Mouse (Mus musculus) urinary bladder, postnatal 10 days (tissue): ENCODE measurements around the gene Mapk6.
"Not testable (repeated sequence)": the region's sequence is repeated elsewhere in the genome, so short reads cannot be mapped to it uniquely, and the experiment has no call there.

ENCODE experiments used
- DNase-seq: peaks from one replicate; pipeline ENCODE4 v3.0.0; 2022; ENCODE audit warnings: low spot score

Gene Mapk6

DNA sequence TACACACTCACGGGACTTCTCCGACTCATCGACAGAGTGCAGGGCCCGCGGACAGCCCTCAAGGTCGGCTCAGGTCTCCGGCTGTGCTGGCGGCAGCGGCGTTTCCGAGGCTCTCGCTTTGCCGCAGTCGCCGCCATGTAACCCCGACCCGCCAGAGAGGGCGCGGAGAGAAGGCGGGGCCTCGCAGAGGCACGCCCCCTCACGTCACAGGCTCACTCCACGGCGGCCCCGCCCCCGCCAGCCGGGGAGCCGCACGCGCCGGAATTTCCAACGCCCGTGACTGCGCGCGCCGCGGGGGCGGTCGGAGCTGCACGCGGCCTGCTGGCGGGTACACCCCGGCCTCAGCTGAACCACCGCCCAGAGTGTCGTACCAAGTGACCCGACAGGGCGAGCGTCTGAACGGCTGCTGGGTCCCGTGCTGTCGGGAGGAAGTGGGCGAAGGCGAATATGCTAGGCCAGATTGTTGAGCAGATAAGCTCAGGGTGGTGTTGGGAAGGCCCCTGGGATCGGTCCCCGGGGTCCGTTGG lies at the start of gene Mapk6:
Mapk6 (minus strand) TSS at position 154 of the 527 bp plus-strand sequence.
- DNase-seq, result peak; percentile 90

DNA sequence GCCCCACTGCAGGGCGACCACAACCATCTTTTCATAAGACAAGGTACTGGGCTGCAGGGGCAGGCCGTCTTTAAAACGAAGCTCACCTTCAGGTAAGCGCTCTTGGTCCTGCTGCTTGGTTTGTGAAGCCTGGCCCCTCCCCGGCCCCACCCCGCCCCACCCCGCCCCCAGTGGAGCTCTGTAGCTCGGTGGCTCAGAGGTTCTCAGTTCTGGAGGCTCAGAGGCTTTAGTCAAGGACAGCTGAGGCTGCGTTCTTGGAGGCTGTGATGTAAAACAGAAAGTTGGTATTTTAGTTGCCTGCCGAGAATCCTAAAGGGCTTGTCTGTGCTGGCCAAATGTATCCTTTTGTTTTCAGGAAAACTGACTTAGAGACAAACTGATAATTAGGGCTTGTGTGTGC lies 45.9 kb upstream of the Mapk6 start:
- DNase-seq, result no peak

- no peak for DNase-seq
Observed at GRCm38 (mm10) chr9:75453994-75454393, 44.2 kb upstream of the Mapk6 start.

- no peak for DNase-seq
Observed at GRCm38 (mm10) chr9:75448021-75448420, 38.2 kb upstream of the Mapk6 start.

- not testable (repeated sequence) for DNase-seq
Observed at GRCm38 (mm10) chr9:75446574-75446973, 36.8 kb upstream of the Mapk6 start.

GRCm38 (mm10) chr9:75444981-75445380 lies 35.2 kb upstream of the Mapk6 start:
- no peak for DNase-seq

DNA sequence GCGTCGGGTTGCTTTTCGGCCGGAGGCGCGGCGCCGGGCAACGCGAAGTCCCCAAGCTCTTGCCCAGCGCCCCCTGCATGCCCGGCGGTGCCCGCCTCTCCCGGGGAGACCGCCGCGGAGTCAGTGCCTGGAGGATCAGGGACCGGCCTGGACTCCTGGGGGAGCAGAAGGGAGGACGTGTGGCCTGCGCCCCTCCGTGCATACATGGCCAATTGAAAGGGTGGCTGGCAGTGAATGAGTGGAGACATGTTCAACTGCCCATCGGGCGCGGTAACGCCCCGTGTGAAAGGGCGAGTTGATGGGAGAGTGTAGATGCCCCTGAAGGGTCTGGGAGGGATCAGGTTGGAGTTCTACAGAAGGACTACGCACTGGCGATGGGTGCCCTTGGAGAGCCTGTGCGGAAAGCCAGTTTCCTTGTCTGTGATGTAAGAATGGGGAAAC lies 31.9 kb upstream of the Mapk6 start:
- peak; percentile 31 for DNase-seq

DNA sequence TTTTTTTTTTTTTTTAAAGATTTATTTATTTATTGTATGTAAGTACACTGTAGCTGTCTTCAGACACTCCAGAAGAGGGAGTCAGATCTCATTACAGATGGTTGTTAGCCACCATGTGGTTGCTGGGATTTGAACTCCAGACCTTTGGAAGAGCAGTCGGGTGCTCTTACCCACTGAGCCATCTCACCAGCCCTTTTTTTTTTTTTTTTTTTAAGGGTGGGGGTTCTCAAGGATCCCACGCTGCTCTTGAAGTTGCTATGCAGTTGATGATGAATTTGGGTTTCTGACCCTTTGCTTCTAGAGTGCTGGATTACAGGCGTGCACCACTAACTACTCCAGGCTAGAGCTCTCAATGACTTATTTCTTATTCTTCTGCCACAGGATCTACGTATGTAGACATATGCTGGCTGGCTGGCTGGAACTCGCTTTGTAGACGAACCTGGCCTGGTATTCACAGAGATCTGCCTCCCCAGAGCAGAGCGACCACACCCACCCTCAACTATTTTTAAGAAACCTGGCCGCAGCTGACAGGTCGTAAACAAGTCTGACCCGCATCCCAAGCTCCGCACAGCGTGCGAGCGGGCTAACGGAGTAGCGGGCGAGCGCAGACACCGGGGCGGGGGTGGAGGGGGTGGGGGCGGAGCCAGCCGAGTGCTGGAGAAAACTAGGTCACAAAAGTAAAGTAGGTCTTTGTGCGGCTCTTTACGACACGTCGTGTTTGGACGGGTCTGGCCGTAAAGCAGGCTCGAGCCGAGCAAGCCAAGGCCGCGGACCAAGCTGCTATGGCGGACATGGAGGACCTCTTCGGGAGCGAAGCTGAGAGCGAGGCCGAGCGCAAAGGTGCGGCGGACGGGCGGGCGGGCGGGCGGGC lies 31.2 kb upstream of the Mapk6 start, which contains the start of gene Leo1:
Leo1 (plus strand) TSS at position 729 of the 871 bp plus-strand sequence.
- peak; percentile 47 for DNase-seq

- DNase-seq, result no peak
Observed at GRCm38 (mm10) chr9:75437653-75438385, 28.0 kb upstream of the Mapk6 start.

GRCm38 (mm10) chr9:75435918-75436317 lies 26.1 kb upstream of the Mapk6 start:
- DNase-seq, result no peak

DNA sequence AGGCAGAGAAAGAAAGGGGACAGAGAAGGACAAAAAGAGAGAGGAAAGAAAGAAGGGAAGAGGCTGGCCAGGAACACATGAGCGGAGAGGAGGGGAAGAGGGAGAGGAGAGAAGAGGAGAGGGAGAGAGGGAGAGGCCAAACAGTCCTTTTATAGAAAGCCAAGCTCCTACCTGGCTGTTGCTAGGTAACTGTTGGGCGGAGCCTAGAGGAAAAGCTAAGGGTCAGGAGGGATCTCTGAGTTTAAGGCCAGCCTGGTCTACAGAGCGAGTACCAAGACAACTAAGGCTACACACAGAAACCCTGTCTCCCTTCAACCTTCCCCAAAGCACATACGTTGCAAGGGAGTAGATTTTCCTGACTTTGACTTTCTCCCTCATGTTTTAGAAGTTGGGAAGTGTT lies 25.5 kb upstream of the Mapk6 start:
- no peak for DNase-seq

DNA sequence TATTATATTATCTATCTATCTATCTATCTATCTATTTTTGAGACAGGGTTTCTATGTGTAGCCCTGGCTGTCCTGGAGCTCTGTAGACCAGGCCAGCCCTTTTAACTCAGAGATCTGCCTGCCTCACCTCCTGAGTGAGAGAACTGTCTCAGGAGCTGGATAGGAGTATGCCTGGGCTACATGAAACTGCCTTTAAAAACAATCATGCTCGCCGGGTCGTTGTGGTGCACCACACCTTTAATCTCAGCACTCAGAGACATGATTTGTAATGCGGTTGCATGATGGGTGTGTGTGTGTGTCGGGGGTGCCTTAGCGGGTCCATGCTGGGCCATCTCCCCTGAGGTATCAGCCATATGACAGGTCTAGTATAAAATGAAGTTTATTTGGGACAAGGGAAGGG lies 25.1 kb upstream of the Mapk6 start:
- DNase-seq, result no peak

DNA sequence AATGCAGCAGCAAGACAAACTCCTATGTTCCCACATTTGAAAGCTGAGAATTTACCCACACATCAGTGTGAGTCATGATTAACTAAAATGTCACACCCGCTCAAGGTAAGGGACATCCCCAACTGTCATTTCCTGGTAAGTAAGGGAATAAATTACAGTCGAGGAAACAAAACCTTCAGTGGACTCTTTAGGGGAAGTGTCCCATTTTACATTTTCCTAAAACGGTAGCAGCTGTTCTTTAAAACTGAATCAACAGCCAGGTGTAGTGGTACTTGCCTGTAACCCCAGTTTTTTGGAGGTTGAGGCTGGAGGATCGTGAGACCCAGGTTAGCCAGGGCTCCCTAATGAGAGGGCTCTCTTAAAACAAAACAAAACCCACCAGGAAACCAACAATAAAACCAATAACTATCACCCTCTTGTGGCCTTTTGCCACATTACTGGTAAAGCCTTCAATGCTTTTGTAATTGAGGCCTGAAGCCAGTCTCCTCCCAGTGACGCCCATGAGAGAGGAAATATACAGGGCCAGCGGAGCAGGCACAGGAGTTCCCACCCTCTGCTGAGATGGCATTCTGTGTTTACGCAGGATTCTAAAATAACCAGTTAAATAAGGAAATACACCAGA lies 24.5 kb upstream of the Mapk6 start:
- no peak for DNase-seq

DNA sequence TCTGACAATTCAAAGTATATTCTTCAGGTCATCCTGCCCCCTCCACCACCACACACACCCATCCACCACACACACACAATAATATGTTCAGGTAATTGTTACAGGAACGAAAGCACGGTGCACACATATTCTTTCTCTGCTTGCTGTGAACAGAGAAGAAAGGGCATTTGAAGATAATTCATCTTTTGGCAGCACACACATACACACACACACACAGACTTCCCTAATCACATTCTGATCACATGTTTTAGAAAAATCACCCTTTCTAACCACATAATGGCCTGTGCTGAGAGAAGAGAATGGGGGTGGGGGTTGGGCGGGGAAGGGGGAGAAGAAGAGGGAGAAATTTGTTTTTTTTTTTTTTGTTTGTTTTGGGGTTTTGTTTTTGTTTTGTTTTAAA lies 22.9 kb upstream of the Mapk6 start:
- no peak for DNase-seq

- DNase-seq, result no peak
Observed at GRCm38 (mm10) chr9:75430822-75431621, 21.2 kb upstream of the Mapk6 start.

- DNase-seq, result no peak
Observed at GRCm38 (mm10) chr9:75429657-75430056, 19.9 kb upstream of the Mapk6 start.

GRCm38 (mm10) chr9:75429040-75429439 lies 19.2 kb upstream of the Mapk6 start:
- DNase-seq, result no peak

DNA sequence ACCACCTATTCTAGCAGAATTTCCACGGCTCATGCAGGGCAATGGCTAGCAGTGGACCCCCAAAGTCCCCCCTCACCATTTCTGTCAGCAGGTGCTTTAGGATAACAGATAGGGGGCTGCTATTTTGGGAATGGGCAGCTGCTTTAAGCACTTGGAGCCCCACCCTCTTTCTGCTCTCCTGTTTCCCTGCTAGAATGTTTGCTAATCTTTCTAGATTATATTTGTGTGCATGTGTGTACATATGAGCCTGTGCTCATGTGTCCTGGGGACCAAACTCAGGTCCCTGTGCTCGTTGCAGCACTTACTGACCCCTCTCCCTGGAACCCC lies 18.4 kb upstream of the Mapk6 start:
- no peak for DNase-seq

- no peak for DNase-seq
Observed at GRCm38 (mm10) chr9:75427366-75428273, 17.8 kb upstream of the Mapk6 start.

GRCm38 (mm10) chr9:75425796-75426391 lies 16.1 kb upstream of the Mapk6 start:
- DNase-seq, result no peak
